Mouse (Mus musculus): ENCODE measurements around the gene Tbx2. TPM values are rescaled to one million over a fixed set of nuclear protein-coding genes. Genes with fewer than 3 reads are reported as not detected.

The Tbx2 gene
- polyA plus RNA-seq, 1 experiment: 5.0 TPM

- Histone ChIP-seq H3K4me3 (ENCODE audit: extremely low read depth, insufficient read depth, insufficient read length) (no peak overlapping the region), H3K27ac (ENCODE audit: insufficient read depth, low read length) (no peak overlapping the region), H3K36me3 (ENCODE audit: control insufficient read depth, insufficient read depth, low read length) (no peaks in the 10 kb centered on the region), H3K4me1 (ENCODE audit: control insufficient read depth, insufficient read depth, insufficient read length) (peaks cover 2% of the 10 kb centered on the region; the same call in 1 of the 2 replicates), H3K27me3 (ENCODE audit: control insufficient read depth, insufficient read depth, low read length) (peaks cover 40% of the 10 kb centered on the region)
- WGBS: 6% methylated on average over 59 of the region's 61 CpGs
- no peak for DNase-seq (ENCODE audit: low read depth in 1 of 2, low spot score in 2 of 2)
- no peak for TF ChIP-seq POLR2A (IDR thresholded peaks at IDR 0.05; ENCODE audit: low read depth, low read length)
- no peak for TF ChIP-seq CTCF (IDR thresholded peaks at IDR 0.05; ENCODE audit: extremely low read depth, insufficient read depth, insufficient read length, insufficient replicate concordance)
These were observed 2.6 kb upstream of the Tbx2 start for GRCm38 (mm10) chr11:85829520-85830440.

- no peak for DNase-seq (ENCODE audit: low read depth in 1 of 2, low spot score in 2 of 2)
- Histone ChIP-seq H3K27ac (ENCODE audit: insufficient read depth, low read length) (no peak overlapping the region), H3K27me3 (ENCODE audit: control insufficient read depth, insufficient read depth, low read length) (peaks cover 43% of the 10 kb centered on the region), H3K4me1 (ENCODE audit: control insufficient read depth, insufficient read depth, insufficient read length) (peaks cover 2% of the 10 kb centered on the region; the same call in 1 of the 2 replicates), H3K36me3 (ENCODE audit: control insufficient read depth, insufficient read depth, low read length) (no peaks in the 10 kb centered on the region), H3K4me3 (ENCODE audit: extremely low read depth, insufficient read depth, insufficient read length) (no peak overlapping the region)
- TF ChIP-seq POLR2A (IDR thresholded peaks at IDR 0.05; ENCODE audit: low read depth, low read length) (no peak), CTCF (IDR thresholded peaks at IDR 0.05; ENCODE audit: extremely low read depth, insufficient read depth, insufficient read length, insufficient replicate concordance) (no peak)
- 9% methylated on average over 17 of the region's 17 CpGs for WGBS
These were observed 1.4 kb upstream of the Tbx2 start for GRCm38 (mm10) chr11:85830901-85831341.

GRCm38 (mm10) chr11:85831656-85832230 is 608 bp upstream of the Tbx2 start:
- no peak overlapping the region for H3K27ac ChIP-seq (ENCODE audit: insufficient read depth, low read length)
- H3K4me3 ChIP-seq (ENCODE audit: extremely low read depth, insufficient read depth, insufficient read length): no peak overlapping the region
- no peak for DNase-seq (ENCODE audit: low read depth in 1 of 2, low spot score in 2 of 2)
- no peaks in the 10 kb centered on the region for H3K36me3 ChIP-seq (ENCODE audit: control insufficient read depth, insufficient read depth, low read length)
- no peak for TF ChIP-seq POLR2A (IDR thresholded peaks at IDR 0.05; ENCODE audit: low read depth, low read length)
- TF ChIP-seq CTCF (IDR thresholded peaks at IDR 0.05; ENCODE audit: extremely low read depth, insufficient read depth, insufficient read length, insufficient replicate concordance): no peak
- H3K27me3 ChIP-seq (ENCODE audit: control insufficient read depth, insufficient read depth, low read length): peaks cover 46% of the 10 kb centered on the region
- peaks cover 2% of the 10 kb centered on the region; the same call in 1 of the 2 replicates for H3K4me1 ChIP-seq (ENCODE audit: control insufficient read depth, insufficient read depth, insufficient read length)
- WGBS: 6% methylated on average over 33 of the region's 33 CpGs

GRCm38 (mm10) chr11:85833081-85833521 is 750 bp downstream of the Tbx2 start:
- no peak for DNase-seq (ENCODE audit: low read depth in 1 of 2, low spot score in 2 of 2)
- H3K4me3 ChIP-seq (ENCODE audit: extremely low read depth, insufficient read depth, insufficient read length): peak overlapping the region; percentile 43; the same call in 1 of the 2 replicates
- H3K4me1 ChIP-seq (ENCODE audit: control insufficient read depth, insufficient read depth, insufficient read length): peaks cover 10% of the 10 kb centered on the region; the same call in 1 of the 2 replicates
- WGBS: under 1% methylated on average over 54 of the region's 54 CpGs
- H3K27ac ChIP-seq (ENCODE audit: insufficient read depth, low read length): no peak overlapping the region
- no peaks in the 10 kb centered on the region for H3K36me3 ChIP-seq (ENCODE audit: control insufficient read depth, insufficient read depth, low read length)
- no peak for TF ChIP-seq POLR2A (IDR thresholded peaks at IDR 0.05; ENCODE audit: low read depth, low read length)
- no peak for TF ChIP-seq CTCF (IDR thresholded peaks at IDR 0.05; ENCODE audit: extremely low read depth, insufficient read depth, insufficient read length, insufficient replicate concordance)
- H3K27me3 ChIP-seq (ENCODE audit: control insufficient read depth, insufficient read depth, low read length): peaks cover 56% of the 10 kb centered on the region

- no peak for DNase-seq (ENCODE audit: low read depth in 1 of 2, low spot score in 2 of 2)
- no peak overlapping the region for H3K27ac ChIP-seq (ENCODE audit: insufficient read depth, low read length)
- peaks cover 12% of the 10 kb centered on the region; the same call in 1 of the 2 replicates for H3K4me1 ChIP-seq (ENCODE audit: control insufficient read depth, insufficient read depth, insufficient read length)
- H3K36me3 ChIP-seq (ENCODE audit: control insufficient read depth, insufficient read depth, low read length): no peaks in the 10 kb centered on the region
- peaks cover 56% of the 10 kb centered on the region for H3K27me3 ChIP-seq (ENCODE audit: control insufficient read depth, insufficient read depth, low read length)
- WGBS: 16% methylated on average over 11 of the region's 11 CpGs
- no peak for TF ChIP-seq POLR2A (IDR thresholded peaks at IDR 0.05; ENCODE audit: low read depth, low read length)
- no peak overlapping the region for H3K4me3 ChIP-seq (ENCODE audit: extremely low read depth, insufficient read depth, insufficient read length)
These were observed 1.5 kb downstream of the Tbx2 start for GRCm38 (mm10) chr11:85833761-85834385.

DNA sequence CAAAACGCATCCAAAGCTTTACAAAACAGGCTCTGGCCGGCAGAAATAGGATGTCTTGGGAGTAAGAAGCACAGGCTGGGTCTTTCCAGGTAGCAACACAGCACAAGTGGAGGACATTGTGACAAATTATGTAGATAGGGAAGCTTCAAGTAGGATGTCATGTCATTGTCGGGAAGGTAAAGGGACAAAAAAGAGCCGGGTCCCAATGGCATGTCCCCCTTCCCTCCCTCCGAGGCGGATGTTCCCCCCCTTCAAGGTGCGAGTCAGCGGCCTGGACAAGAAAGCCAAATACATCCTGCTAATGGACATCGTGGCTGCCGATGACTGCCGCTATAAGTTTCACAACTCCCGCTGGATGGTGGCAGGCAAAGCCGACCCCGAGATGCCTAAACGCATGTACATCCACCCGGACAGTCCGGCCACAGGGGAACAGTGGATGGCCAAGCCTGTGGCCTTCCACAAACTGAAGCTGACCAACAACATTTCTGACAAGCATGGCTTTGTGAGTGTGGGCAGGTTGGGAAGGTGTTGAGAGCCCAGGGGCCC is 2.1 kb downstream of the Tbx2 start:
- Histone ChIP-seq H3K27ac (ENCODE audit: insufficient read depth, low read length) (no peak overlapping the region), H3K27me3 (ENCODE audit: control insufficient read depth, insufficient read depth, low read length) (peaks cover 50% of the 10 kb centered on the region), H3K4me1 (ENCODE audit: control insufficient read depth, insufficient read depth, insufficient read length) (peaks cover 12% of the 10 kb centered on the region; the same call in 1 of the 2 replicates), H3K4me3 (ENCODE audit: extremely low read depth, insufficient read depth, insufficient read length) (no peak overlapping the region), H3K36me3 (ENCODE audit: control insufficient read depth, insufficient read depth, low read length) (no peaks in the 10 kb centered on the region)
- DNase-seq (ENCODE audit: low read depth in 1 of 2, low spot score in 2 of 2): no peak
- TF ChIP-seq POLR2A (IDR thresholded peaks at IDR 0.05; ENCODE audit: low read depth, low read length) (no peak), CTCF (IDR thresholded peaks at IDR 0.05; ENCODE audit: extremely low read depth, insufficient read depth, insufficient read length, insufficient replicate concordance) (no peak)
- 10% methylated on average over 17 of the region's 17 CpGs for WGBS
